Mouse (Mus musculus): Measurements from ENCODE around the gene Scfd2.

Scfd2 gene

GRCm38 (mm10) chr5:74162013-74162412 lies 369.5 kb downstream of the Scfd2 start:
- no peak for DNase-seq

- DNase-seq = no peak
Measured at GRCm38 (mm10) chr5:74161297-74161926, 370.1 kb downstream of the Scfd2 start.

- DNase-seq = no peak
Measured at GRCm38 (mm10) chr5:74160349-74160748, 371.2 kb downstream of the Scfd2 start.

- DNase-seq = no peak
Measured at GRCm38 (mm10) chr5:74159906-74160305, 371.7 kb downstream of the Scfd2 start.

GRCm38 (mm10) chr5:74158929-74159632 lies 372.5 kb downstream of the Scfd2 start:
- no peak for DNase-seq

GRCm38 (mm10) chr5:74155860-74156351 lies 375.7 kb downstream of the Scfd2 start:
- no peak for DNase-seq

All from thymus, postnatal 14 days (tissue).